Mouse (Mus musculus): ENCODE data around the gene Tmtc1. TPM values are rescaled to one million over a fixed set of nuclear protein-coding genes. Genes with fewer than 3 reads are reported as not detected.

Tmtc1 gene
- polyA plus RNA-seq, 1 experiment from 2014 or later, result 3.2 TPM

GRCm38 (mm10) chr6:148193972-148194701 is 250.1 kb downstream of the Tmtc1 start:
- H3K4me1 ChIP-seq, result no peaks in the 10 kb centered on the region
- H3K27ac ChIP-seq, result no peak overlapping the region
- no peak overlapping the region for H3K9ac ChIP-seq
- H3K9me3 ChIP-seq, result no peaks in the 10 kb centered on the region
- WGBS, result 86% methylated on average over 6 of the region's 6 CpGs
- H3K36me3 ChIP-seq, result peaks cover 43% of the 10 kb centered on the region
- no peak overlapping the region for H3K4me2 ChIP-seq (replicated peaks)
- ATAC-seq (ENCODE audit: insufficient number of reproducible peaks, insufficient read depth, low FRiP score, low TSS enrichment), result no peak
- H3K4me3 ChIP-seq, result no peak overlapping the region
- no peaks in the 10 kb centered on the region for H3K27me3 ChIP-seq

GRCm38 (mm10) chr6:148185694-148186093 is 258.5 kb downstream of the Tmtc1 start:
- H3K9ac ChIP-seq, result no peak overlapping the region
- H3K4me3 ChIP-seq, result no peak overlapping the region
- H3K9me3 ChIP-seq, result no peaks in the 10 kb centered on the region
- no peak overlapping the region for H3K4me2 ChIP-seq (replicated peaks)
- peaks cover 64% of the 10 kb centered on the region for H3K36me3 ChIP-seq
- ATAC-seq (ENCODE audit: insufficient number of reproducible peaks, insufficient read depth, low FRiP score, low TSS enrichment), result no peak
- H3K27ac ChIP-seq, result no peak overlapping the region
- WGBS, result 92% methylated on average over 1 of the region's 1 CpGs
- H3K27me3 ChIP-seq, result no peaks in the 10 kb centered on the region
- H3K4me1 ChIP-seq, result no peaks in the 10 kb centered on the region

Other genes with a start within 250 kb of the Tmtc1 start
- 206 and 221 TPM in 2 replicates for gene Ergic2, start 232.0 kb downstream of the Tmtc1 start, polyA plus RNA-seq (2016; fragmentation: Nextera tagmentation; extraction: Ambion mirVana)